Mouse (Mus musculus) A20 (cell line): ENCODE measurements around the gene Etv6.

ENCODE experiments used
- DNase-seq: peaks from one replicate; pipeline ENCODE4 v3.0.0-alpha.2; 2011; ENCODE audit warnings: low read depth, low spot score

Gene Etv6

GRCm38 (mm10) chr6:134140718-134141615 lies 105.5 kb downstream of the Etv6 start:
- DNase-seq = peak; percentile 87

- peak; percentile 86 for DNase-seq
Observed at GRCm38 (mm10) chr6:134141616-134142165, 106.2 kb downstream of the Etv6 start.

- DNase-seq = no peak
Observed at GRCm38 (mm10) chr6:134142700-134143099, 107.2 kb downstream of the Etv6 start.

GRCm38 (mm10) chr6:134143649-134144097 lies 108.2 kb downstream of the Etv6 start:
- DNase-seq = no peak

GRCm38 (mm10) chr6:134144231-134145130 lies 109.0 kb downstream of the Etv6 start:
- DNase-seq = no peak

GRCm38 (mm10) chr6:134147596-134148442 lies 112.3 kb downstream of the Etv6 start:
- peak; percentile 88 for DNase-seq

- DNase-seq = no peak
Observed at GRCm38 (mm10) chr6:134148443-134148942, 113.0 kb downstream of the Etv6 start.

- DNase-seq = no peak
Observed at GRCm38 (mm10) chr6:134149606-134150005, 114.1 kb downstream of the Etv6 start.

- no peak for DNase-seq
Observed at GRCm38 (mm10) chr6:134151022-134151680, 115.7 kb downstream of the Etv6 start.

GRCm38 (mm10) chr6:134151853-134152505 lies 116.5 kb downstream of the Etv6 start:
- no peak for DNase-seq

GRCm38 (mm10) chr6:134152539-134152938 lies 117.0 kb downstream of the Etv6 start:
- DNase-seq = no peak

- no peak for DNase-seq
Observed at GRCm38 (mm10) chr6:134154746-134155145, 119.2 kb downstream of the Etv6 start.

- peak; percentile 91 for DNase-seq
Observed at GRCm38 (mm10) chr6:134155900-134156623, 120.6 kb downstream of the Etv6 start.

- peak; percentile 38 for DNase-seq
Observed at GRCm38 (mm10) chr6:134157533-134158115, 122.1 kb downstream of the Etv6 start.

GRCm38 (mm10) chr6:134158201-134158600 lies 122.7 kb downstream of the Etv6 start:
- DNase-seq = no peak

GRCm38 (mm10) chr6:134159672-134160071 lies 124.2 kb downstream of the Etv6 start:
- no peak for DNase-seq

GRCm38 (mm10) chr6:134161040-134161439 lies 125.5 kb downstream of the Etv6 start:
- no peak for DNase-seq

GRCm38 (mm10) chr6:134163346-134163745 lies 127.8 kb downstream of the Etv6 start:
- no peak for DNase-seq

- no peak for DNase-seq
Observed at GRCm38 (mm10) chr6:134164356-134164755, 128.9 kb downstream of the Etv6 start.
